Mouse (Mus musculus) cerebellum, postnatal 36 days (tissue): ENCODE data around the gene Sned1.
"Not testable (repeated sequence)": the region's sequence is repeated elsewhere in the genome, so short reads cannot be mapped to it uniquely, and the experiment has no call there.

Experiments used
- DNase-seq, 2 experiments: peaks; one replicate each; pipeline ENCODE4 v3.0.0; 2021 to 2022; ENCODE audit warnings: mixed read lengths in 2 of 2

Sned1 gene

GRCm38 (mm10) chr1:93235576-93236544 is at the start of gene Sned1:
Sned1 (plus strand) TSS chr1:93235841.
- DNase-seq = peak; percentile 81 to 84

DNA sequence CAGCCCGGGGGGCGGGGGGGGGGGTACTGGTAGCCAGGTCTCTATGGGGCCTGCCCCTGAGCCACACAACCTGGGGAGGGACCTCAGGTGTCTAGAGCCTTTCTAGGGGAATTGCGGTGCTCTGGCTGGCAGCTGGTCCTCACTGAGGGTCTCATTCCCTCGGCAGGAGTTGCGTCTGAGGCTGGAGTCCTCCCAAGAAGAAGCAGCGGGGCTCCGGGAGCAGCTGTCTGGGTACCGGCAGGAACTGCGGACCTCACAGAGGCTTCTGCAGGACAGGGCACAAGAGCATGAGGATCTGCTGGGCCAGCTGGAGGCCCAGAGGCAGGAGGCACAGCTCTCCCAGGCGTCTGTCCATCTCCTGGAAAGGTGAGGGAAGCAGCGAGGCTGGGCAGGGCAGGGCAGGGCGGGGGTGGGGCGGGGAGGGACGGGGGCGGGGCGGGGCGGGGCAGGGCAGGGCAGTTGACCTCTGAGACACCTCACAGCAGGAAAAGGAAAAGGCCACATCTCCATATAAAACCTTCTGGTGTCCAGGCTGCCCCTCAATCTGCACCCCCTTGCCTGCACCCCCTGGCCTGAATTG is 44.8 kb upstream of the Sned1 start:
- no peak for DNase-seq

DNA sequence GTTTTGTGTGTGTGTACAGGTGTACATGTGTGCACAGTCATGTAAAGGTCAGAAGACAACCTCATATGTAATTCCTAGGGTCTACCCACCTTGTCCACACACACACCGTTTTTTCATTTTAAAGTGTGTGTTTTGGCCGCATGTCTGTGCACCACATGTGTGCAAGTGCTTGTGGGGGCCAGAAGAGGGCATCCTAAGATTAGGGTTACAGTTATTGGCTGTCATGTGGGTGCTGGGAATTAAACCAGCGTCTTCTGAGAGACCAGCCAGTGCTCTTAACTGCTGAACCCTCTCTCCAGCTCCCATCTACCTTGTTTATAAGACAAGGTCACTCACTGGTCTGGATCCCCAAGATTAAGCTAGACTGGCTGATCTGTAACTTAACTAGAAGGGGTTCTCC is 40.7 kb upstream of the Sned1 start:
- DNase-seq = no peak

- DNase-seq = not testable (repeated sequence)
Measured at GRCm38 (mm10) chr1:93197454-93197853, 38.2 kb upstream of the Sned1 start.

DNA sequence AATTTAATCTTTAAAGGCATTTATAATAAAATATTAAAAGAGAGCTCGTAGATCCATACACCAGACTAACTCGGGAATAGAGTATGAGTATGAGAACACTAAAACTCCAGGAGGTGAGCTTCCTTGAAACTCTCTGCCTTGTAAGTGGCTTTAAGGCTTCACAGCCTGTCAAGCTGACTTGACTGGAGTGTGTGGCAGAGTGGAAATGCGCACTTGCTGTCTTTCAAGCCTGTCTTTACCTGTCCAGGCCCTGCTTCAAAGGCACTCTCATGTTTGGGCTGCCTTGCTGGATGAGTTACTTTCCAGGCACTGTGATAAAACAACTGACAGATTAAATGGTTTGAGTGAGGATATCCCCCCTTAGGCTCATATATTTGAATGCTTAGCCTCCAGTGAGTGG is 37.7 kb upstream of the Sned1 start:
- no peak for DNase-seq

DNA sequence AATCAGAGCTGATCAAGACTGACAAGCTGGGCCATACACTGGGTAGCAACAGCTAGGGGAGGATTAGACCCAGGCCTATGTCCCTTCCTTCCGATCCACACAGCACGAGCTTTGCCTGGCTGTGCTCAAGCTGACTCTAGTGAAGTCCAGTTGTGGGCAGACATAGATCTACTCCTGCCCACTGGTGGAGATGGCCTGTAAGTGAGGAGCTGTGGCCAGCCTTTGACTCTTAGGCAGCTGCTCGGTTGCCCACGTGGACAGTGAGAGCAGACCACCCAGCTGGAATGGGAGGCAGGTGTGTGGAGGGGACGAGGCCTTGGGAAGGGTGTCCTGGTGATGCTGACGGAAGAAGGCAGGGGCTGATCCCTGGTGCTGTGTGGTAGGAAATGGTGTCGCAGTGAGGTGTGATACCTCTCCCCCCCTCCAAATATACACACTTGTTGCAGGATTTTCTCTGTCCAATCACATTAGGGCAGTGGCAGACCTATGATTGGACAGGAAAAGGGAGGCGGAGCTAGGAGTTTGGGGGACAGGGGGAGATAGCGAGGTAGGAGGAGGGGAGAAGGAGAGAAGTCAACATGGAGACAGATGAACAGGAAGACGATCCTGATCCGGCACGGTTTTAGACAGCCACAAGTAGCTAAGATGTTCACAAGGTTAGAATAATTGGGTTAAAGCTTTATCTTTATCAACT is 29.2 kb upstream of the Sned1 start:
- no peak for DNase-seq

- no peak for DNase-seq
Measured at GRCm38 (mm10) chr1:93207536-93208064, 28.0 kb upstream of the Sned1 start.

- peak in 1 of 2 experiments; percentile 37 for DNase-seq
Measured at GRCm38 (mm10) chr1:93210213-93210641, 25.4 kb upstream of the Sned1 start.

DNA sequence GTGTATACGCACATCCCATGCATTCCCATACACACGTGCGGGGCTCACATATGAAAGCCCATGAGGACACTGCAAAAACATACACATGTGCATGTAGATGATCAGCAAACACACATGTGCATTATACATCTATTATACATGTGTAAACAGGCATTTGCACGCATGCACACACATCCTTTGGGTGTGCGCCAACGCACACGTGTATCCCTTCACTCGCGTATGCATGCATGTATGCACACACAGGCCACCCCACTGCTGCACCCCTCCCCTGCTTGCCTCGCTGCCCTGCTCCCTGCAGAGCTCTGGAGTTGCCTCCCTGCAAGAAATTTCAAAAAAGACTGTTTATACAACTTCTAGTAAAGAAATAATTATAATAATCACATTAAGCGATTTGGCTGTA is 24.6 kb upstream of the Sned1 start:
- DNase-seq = no peak

- no peak for DNase-seq
Measured at GRCm38 (mm10) chr1:93211549-93212220, 24.0 kb upstream of the Sned1 start.

DNA sequence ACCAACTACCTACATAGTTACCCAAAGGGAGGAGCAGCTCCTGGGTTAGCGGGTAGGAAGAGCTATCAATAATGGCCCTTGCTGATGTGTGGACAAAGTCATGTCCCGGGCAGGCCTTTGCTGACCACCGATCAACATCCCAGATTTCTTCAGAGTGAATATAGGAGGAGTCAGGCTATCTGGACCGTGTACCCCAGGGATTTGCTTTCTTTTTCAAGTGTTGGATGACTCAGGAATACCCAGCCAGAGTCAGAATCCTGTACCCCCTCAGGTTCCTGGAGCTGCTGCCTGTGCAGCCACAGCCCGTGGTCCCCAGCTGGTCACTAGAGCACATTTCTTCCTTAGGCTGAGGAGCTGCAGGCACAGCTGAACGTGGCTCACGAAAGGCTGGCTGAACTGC is 23.2 kb upstream of the Sned1 start:
- no peak for DNase-seq

DNA sequence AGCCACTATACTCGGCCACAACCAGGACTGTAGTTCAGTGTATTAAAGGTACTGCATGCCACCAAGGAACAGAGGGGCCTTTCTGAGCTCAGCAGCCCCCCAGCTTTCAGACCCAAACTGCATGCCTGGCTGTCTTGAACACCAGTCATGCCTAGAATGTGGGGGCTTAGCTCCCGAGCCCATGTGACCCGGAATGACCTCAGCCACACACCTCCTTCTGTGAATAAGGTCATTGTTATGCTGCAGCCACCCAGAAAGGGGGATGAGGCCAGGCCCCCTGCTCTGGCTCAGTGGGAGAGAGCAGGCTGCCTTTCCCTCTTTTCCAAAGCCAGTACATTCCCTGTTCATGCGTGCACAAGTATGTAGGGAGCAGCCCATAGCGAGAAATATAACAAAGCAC is 21.0 kb upstream of the Sned1 start:
- no peak for DNase-seq

- DNase-seq = no peak
Measured at GRCm38 (mm10) chr1:93216839-93217497, 18.7 kb upstream of the Sned1 start.

- DNase-seq = no peak
Measured at GRCm38 (mm10) chr1:93217530-93217929, 18.1 kb upstream of the Sned1 start.

GRCm38 (mm10) chr1:93220776-93221175 is 14.9 kb upstream of the Sned1 start:
- DNase-seq = no peak

GRCm38 (mm10) chr1:93223972-93224371 is 11.7 kb upstream of the Sned1 start:
- DNase-seq = peak; percentile 32 to 51

- no peak for DNase-seq
Measured at GRCm38 (mm10) chr1:93225226-93225625, 10.4 kb upstream of the Sned1 start.

DNA sequence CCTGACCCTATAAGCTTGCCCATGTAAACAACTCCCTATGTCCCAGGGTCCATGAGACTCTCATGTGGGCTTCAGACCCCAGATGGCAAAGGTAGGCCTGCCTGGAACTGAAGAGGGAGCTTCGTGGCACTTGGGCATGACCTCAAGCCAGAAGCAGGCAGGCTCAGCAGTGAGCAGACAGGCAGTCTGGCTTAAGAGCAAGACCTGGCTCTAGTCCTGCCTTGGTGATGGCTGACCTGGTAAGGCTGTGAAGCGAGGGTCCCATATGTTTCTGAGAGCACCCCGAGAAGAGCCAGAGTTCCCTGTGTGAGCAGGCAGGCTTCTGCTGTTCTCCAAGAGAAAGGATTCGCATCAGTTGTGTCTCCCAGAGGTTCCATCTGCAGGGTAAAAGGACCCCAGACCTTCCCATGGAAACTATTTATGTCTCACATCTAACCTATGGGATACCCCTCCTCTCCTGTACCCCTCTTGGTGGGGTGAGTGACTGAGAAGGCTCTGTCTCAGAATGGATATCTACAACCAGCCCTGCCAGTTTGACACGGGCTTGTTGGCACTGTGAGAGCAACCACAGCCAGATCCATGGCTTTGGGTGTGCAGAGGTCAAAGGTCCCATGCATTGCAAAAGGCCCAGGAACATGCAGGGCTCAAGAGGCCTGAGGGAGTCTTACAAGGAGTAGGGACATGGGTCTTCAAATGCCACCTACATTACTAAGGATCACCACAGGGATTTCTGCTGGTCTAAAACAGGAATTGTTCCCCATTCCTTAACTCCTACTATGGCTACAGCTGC is 9.7 kb upstream of the Sned1 start:
- DNase-seq = no peak

- DNase-seq = peak; percentile 38 to 43
Measured at GRCm38 (mm10) chr1:93227303-93227975, 8.2 kb upstream of the Sned1 start.

GRCm38 (mm10) chr1:93227976-93228365 is 7.7 kb upstream of the Sned1 start:
- no peak for DNase-seq

DNA sequence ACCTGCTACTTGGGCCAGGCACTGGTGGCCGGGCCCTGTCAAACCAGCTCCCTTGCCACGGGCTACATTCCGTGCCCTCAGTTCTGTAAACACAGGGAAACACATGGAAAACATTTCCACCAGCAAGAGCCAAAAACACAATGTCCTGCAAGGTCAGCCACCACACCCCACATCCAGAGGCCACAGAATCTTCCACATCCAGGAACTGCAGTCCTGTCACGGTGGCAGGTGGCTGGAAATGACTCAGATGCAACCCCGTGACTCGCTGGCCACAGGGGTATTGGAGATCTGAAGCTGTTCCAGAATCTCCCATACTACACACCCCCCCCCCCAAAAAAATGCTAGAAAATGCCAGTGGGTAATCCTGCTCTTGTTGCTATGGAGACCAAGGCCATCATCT is 6.4 kb upstream of the Sned1 start:
- no peak for DNase-seq
